Mouse (Mus musculus): ENCODE data around the gene Hcfc1r1. TPM values are rescaled to one million over a fixed set of nuclear protein-coding genes. Genes with fewer than 3 reads are reported as not detected.
A peak's percentile ranks its signal among the peaks of the same experiment; 100 is the strongest.

Gene Hcfc1r1
- 263 and 516 TPM in 2 replicates for polyA plus RNA-seq (2012; ENCODE audit: insufficient read depth, low replicate concordance)

GRCm38 (mm10) chr17:23673424-23674073, at the start of gene Hcfc1r1, which contains the start of gene Thoc6:
Hcfc1r1 (plus strand) TSS chr17:23673596.
Thoc6 (minus strand) TSS chr17:23673882.
- TF ChIP-seq FLI1 (IDR thresholded peaks at IDR 0.05; ENCODE audit: low read length) (no peak), GATA1 (IDR thresholded peaks at IDR 0.05; ENCODE audit: borderline replicate concordance, low read length) (no peak)
- Histone ChIP-seq H3K36me3 (replicated peaks; ENCODE audit: low read length) (peaks cover 22% of the 10 kb centered on the region), H3K4me1 (peaks cover 64% of the 10 kb centered on the region)

GRCm38 (mm10) chr17:23627813-23628212, 45.6 kb upstream of the Hcfc1r1 start:
- no peaks in the 10 kb centered on the region for H3K36me3 ChIP-seq (replicated peaks; ENCODE audit: low read length)
- no peak overlapping the region for H3K4me3 ChIP-seq (replicated peaks)
- no peaks in the 10 kb centered on the region for H3K9me3 ChIP-seq
- no peak for TF ChIP-seq GATA1 (IDR thresholded peaks at IDR 0.05; ENCODE audit: borderline replicate concordance, low read length)
- H3K27me3 ChIP-seq (replicated peaks), result peaks cover 45% of the 10 kb centered on the region
- peaks cover 17% of the 10 kb centered on the region for H3K4me1 ChIP-seq

More at GRCm38 (mm10) chr17:23673424-23674073, at the start of gene Hcfc1r1, which contains the start of gene Thoc6:
- Histone ChIP-seq H3K4me3 (replicated peaks) (peak within 1 kb of the TSS; percentile 99), H3K27me3 (replicated peaks) (peaks cover 7% of the 10 kb centered on the region), H3K9me3 (no peaks in the 10 kb centered on the region)

- TF ChIP-seq GATA1 (IDR thresholded peaks at IDR 0.05; ENCODE audit: borderline replicate concordance, low read length) (no peak), FLI1 (IDR thresholded peaks at IDR 0.05; ENCODE audit: low read length) (no peak)
- Histone ChIP-seq H3K4me3 (replicated peaks) (peak overlapping the region; percentile 79), H3K4me1 (peaks cover 17% of the 10 kb centered on the region), H3K36me3 (replicated peaks; ENCODE audit: low read length) (no peaks in the 10 kb centered on the region), H3K9me3 (no peaks in the 10 kb centered on the region), H3K27me3 (replicated peaks) (peaks cover 52% of the 10 kb centered on the region)
Measured at GRCm38 (mm10) chr17:23630195-23631020, 43.0 kb upstream of the Hcfc1r1 start.

- TF ChIP-seq GATA1 (IDR thresholded peaks at IDR 0.05; ENCODE audit: borderline replicate concordance, low read length) (no peak), FLI1 (IDR thresholded peaks at IDR 0.05; ENCODE audit: low read length) (no peak)
- peaks cover 60% of the 10 kb centered on the region for H3K27me3 ChIP-seq (replicated peaks)
Measured at GRCm38 (mm10) chr17:23631241-23631640, 42.2 kb upstream of the Hcfc1r1 start.

GRCm38 (mm10) chr17:23644613-23645495, 28.5 kb upstream of the Hcfc1r1 start, which contains the start of gene Mmp25:
Mmp25 (minus strand) TSS chr17:23645277.
- Histone ChIP-seq H3K4me1 (peaks cover 10% of the 10 kb centered on the region), H3K4me3 (replicated peaks) (peak within 1 kb of the TSS; percentile 89), H3K27me3 (replicated peaks) (peaks cover 51% of the 10 kb centered on the region), H3K9me3 (peaks cover 15% of the 10 kb centered on the region), H3K36me3 (replicated peaks; ENCODE audit: low read length) (no peaks in the 10 kb centered on the region)
- no peak for TF ChIP-seq FLI1 (IDR thresholded peaks at IDR 0.05; ENCODE audit: low read length)
- no peak for TF ChIP-seq GATA1 (IDR thresholded peaks at IDR 0.05; ENCODE audit: borderline replicate concordance, low read length)

More at GRCm38 (mm10) chr17:23631241-23631640, 42.2 kb upstream of the Hcfc1r1 start:
- no peaks in the 10 kb centered on the region for H3K36me3 ChIP-seq (replicated peaks; ENCODE audit: low read length)
- H3K9me3 ChIP-seq, result no peaks in the 10 kb centered on the region
- H3K4me3 ChIP-seq (replicated peaks), result no peak overlapping the region
- H3K4me1 ChIP-seq, result peaks cover 20% of the 10 kb centered on the region

- no peak for TF ChIP-seq FLI1 (IDR thresholded peaks at IDR 0.05; ENCODE audit: low read length)
- no peak for TF ChIP-seq GATA1 (IDR thresholded peaks at IDR 0.05; ENCODE audit: borderline replicate concordance, low read length)
- Histone ChIP-seq H3K36me3 (replicated peaks; ENCODE audit: low read length) (no peaks in the 10 kb centered on the region), H3K27me3 (replicated peaks) (peaks cover 47% of the 10 kb centered on the region), H3K4me1 (peaks cover 10% of the 10 kb centered on the region), H3K4me3 (replicated peaks) (no peak overlapping the region), H3K9me3 (peaks cover 15% of the 10 kb centered on the region)
Measured at GRCm38 (mm10) chr17:23645894-23646293, 27.5 kb upstream of the Hcfc1r1 start.

GRCm38 (mm10) chr17:23651363-23651762, 22.0 kb upstream of the Hcfc1r1 start:
- Histone ChIP-seq H3K36me3 (replicated peaks; ENCODE audit: low read length) (no peaks in the 10 kb centered on the region), H3K9me3 (no peaks in the 10 kb centered on the region), H3K4me1 (no peaks in the 10 kb centered on the region), H3K27me3 (replicated peaks) (peaks cover 39% of the 10 kb centered on the region), H3K4me3 (replicated peaks) (no peak overlapping the region)
- no peak for TF ChIP-seq GATA1 (IDR thresholded peaks at IDR 0.05; ENCODE audit: borderline replicate concordance, low read length)
- TF ChIP-seq FLI1 (IDR thresholded peaks at IDR 0.05; ENCODE audit: low read length), result no peak

GRCm38 (mm10) chr17:23653324-23653723, 20.1 kb upstream of the Hcfc1r1 start:
- peaks cover 43% of the 10 kb centered on the region for H3K27me3 ChIP-seq (replicated peaks)
- no peak overlapping the region for H3K4me3 ChIP-seq (replicated peaks)
- no peaks in the 10 kb centered on the region for H3K36me3 ChIP-seq (replicated peaks; ENCODE audit: low read length)
- TF ChIP-seq FLI1 (IDR thresholded peaks at IDR 0.05; ENCODE audit: low read length), result no peak
- no peak for TF ChIP-seq GATA1 (IDR thresholded peaks at IDR 0.05; ENCODE audit: borderline replicate concordance, low read length)
- H3K4me1 ChIP-seq, result no peaks in the 10 kb centered on the region
- H3K9me3 ChIP-seq, result no peaks in the 10 kb centered on the region

- TF ChIP-seq GATA1 (IDR thresholded peaks at IDR 0.05; ENCODE audit: borderline replicate concordance, low read length) (no peak), FLI1 (IDR thresholded peaks at IDR 0.05; ENCODE audit: low read length) (no peak)
- H3K4me1 ChIP-seq, result no peaks in the 10 kb centered on the region
- peaks cover 46% of the 10 kb centered on the region for H3K27me3 ChIP-seq (replicated peaks)
- H3K4me3 ChIP-seq (replicated peaks), result no peak overlapping the region
- H3K36me3 ChIP-seq (replicated peaks; ENCODE audit: low read length), result no peaks in the 10 kb centered on the region
- no peaks in the 10 kb centered on the region for H3K9me3 ChIP-seq
Measured at GRCm38 (mm10) chr17:23654001-23654400, 19.4 kb upstream of the Hcfc1r1 start.

All from megakaryocyte, embryonic 14.5 days (primary cell).